Mouse (Mus musculus) lung, postnatal 4 days (tissue): ENCODE results near the gene Rasl11b.

Source experiments
- DNase-seq, 2 experiments: peaks; one replicate each; pipeline ENCODE4 v3.0.0; 2021

The Rasl11b gene

DNA sequence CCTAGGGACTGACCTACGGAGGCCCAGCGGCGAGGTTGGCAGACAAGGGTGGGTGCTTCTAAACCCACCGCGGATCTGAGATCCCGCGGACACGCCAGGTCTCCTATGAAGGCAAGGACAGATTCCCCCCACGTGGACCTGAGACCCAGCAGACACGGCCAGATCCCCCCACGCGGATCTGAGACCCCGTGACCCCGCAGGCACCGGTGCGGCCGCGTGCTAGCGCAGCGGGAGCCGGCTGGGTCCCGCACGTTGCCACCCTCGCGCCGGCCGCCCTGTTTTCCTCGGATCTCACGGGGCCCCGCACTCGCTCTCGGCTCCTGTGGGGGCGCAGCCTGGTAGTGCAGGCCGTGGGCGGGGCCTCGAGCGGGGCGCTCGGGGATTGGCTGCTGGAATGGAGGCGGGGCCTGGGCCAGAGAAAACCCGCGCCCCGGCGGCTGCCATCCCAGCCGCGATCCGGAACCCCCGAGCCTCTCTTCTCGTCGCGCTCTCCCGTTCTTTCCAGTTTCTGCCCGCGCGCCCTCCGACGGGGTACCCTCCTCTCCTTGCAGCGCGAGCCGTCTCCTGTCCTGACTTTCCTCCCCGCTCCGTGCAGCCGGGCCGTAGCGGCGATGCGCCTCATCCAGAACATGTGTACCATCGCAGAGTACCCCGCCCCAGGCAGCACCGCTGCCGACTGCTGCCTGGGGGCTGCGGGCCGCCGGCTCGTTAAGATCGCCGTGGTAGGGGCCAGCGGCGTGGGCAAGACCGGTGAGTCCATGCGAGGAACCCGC, at the start of gene Rasl11b:
Gene Rasl11b (plus strand): TSS at position 446 of the 773 bp plus-strand sequence.
- peak; percentile 96 for DNase-seq

GRCm38 (mm10) chr5:74147631-74148030, 47.5 kb upstream of the Rasl11b start:
- DNase-seq = no peak

DNA sequence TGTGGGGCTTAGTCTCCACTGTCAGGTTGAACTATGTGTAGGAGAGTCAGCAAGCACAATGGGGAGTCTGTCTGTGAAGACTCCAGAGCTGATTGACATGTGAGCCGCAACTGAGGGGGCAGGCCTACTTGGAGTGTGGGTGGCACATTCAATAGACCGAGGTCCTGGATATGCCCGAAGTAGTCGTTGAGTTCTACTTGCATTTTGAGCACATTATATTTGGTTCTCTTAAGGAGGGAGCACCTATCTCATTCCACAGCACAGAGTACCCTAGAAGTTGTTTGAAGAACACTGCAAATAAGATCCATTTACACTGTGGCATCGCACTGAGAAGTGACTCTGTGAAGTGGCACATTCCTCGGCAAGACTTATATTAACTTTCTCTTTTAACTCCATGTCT, 45.1 kb upstream of the Rasl11b start:
- DNase-seq = peak; percentile 35 to 68

DNA sequence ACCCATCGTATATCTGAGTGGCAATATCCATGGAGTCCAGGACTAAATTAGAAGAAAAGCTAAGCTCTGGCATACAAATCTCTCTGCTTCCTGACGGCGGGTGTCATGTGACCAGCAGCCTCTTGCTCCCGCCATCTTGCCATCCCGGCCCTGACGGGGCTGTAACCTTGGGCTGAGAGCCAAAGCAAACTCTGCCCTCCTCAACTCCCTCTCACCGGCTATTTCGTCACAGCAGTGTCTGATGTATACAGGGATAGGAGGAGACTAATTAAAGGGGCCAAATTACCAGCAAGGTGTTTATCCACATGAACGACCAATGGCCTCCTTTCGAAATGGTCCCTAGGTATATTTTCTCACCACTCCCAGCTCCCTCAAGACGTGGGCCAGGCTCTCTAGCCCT, 43.3 kb upstream of the Rasl11b start:
- peak; percentile 46 to 56 for DNase-seq

GRCm38 (mm10) chr5:74155860-74156351, 39.2 kb upstream of the Rasl11b start:
- DNase-seq = no peak

- no peak for DNase-seq
Measured at GRCm38 (mm10) chr5:74158929-74159632, 36.0 kb upstream of the Rasl11b start.

DNA sequence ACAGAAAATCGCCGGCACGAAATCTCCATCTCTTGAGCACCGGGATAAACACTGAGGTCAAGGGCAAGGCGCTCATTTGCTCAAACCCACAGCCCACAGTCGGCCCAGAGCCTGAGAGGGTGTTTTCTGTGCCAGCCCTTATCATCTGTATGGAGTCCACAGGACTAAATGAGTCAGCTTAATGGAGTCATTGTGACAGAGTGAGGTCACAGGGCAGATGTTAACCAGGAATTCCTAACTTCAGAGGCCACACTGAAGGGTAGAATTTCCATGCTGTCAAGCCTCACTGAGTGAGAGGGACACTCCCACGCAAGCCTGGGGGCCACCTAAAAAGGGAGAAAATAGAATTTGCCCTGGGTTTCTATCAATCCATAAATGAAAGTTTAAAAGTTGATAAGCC, 35.2 kb upstream of the Rasl11b start:
- no peak for DNase-seq

- no peak for DNase-seq
Measured at GRCm38 (mm10) chr5:74160349-74160748, 34.7 kb upstream of the Rasl11b start.

GRCm38 (mm10) chr5:74161297-74161926, 33.7 kb upstream of the Rasl11b start:
- DNase-seq = peak; percentile 81 to 90

DNA sequence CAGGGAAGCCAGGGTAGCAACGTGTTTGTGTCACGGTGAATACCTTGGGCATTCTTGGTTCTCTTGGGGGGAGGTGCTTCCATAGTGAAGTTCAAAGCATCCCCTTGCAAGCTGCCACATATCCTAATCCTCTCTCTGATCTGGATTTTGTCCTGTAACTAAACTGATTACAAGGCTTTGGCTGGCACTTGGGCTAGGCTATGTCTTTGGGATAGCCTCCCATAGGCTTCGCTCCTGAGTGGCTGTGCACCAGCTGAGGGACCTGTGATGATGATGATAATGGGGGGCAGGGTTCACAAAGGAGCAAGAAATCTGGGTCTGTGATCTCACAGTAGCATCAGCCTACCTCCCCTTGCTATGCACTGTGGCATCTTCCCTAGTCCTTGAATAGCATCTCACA, 33.1 kb upstream of the Rasl11b start:
- no peak for DNase-seq

DNA sequence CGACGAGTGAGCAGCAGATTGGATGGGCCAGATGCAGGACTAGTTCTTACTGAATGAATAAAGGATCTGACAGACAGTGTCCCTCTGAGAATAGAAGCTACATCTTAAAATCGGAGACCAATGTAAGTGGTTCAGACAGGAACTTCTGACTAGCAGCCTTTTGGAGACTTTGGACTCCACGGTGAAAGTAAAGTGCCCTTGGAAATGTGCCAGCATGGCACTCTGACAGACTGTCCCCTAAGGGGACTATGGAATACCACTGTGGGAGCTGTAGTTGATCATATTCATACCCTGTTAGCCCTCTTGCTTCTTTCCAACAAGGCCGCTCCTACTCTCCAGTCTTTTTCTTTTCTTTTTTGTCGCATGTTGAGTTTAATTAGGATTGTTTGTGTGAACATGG, 31.9 kb upstream of the Rasl11b start:
- DNase-seq = no peak

- no peak for DNase-seq
Measured at GRCm38 (mm10) chr5:74164547-74164946, 30.5 kb upstream of the Rasl11b start.

GRCm38 (mm10) chr5:74166642-74167041, 28.4 kb upstream of the Rasl11b start:
- DNase-seq = no peak

DNA sequence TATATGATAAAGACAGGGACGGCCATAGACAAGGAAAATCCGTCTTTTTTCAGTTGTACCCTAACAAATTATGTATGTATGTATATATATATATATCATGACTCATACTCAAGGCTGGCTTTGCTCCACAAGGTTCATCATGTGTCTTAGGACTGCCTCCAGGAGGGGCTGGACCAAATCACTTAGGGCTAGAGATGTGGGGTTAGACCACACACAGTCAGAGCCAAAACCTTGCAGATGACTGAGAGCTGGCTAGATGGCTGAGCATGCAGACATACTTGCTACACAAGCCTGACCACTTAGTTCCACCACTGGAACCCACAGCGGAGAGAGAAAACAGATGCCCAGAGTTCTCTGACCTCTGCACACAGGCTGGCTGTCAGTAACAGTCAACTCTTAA, 27.0 kb upstream of the Rasl11b start:
- DNase-seq = no peak

DNA sequence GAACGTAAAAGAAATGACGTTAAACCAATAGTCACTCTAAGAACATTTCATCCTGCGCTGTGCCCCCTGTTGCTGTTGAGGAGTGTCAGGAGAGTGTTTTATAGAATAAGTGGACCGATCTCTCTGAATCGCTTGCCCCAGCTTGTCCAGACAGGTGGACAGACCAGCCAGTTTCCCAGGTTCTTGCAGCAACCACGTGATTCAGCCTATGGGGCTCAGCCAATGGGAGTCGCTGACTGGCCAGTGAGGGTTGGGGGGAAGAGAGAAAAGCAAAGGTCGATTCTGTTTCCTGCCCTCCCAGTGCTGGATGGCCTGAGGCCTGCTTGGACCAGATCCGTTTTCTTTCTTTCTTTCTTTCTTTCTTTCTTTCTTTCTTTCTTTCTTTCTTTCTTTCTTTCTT, 23.3 kb upstream of the Rasl11b start:
- no peak for DNase-seq

DNA sequence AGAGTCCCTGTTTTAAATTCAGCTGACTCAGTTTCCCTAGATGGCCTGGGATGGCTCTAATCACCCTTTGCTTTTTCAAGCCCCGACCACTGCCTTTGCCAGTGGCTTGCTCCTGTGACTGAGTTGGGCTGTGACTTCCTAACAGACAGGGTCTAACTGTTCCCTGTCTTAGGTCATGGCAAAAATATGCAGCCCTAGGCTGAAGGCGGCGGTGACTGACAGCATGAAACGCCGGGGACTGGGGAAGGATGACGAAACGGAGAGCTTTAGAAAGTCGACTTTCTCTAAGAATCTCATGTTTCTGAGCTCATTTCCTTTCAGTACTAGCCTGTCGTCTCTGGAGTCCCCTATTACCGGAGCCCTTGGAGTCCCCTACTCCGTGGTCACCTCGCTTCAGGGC, 22.9 kb upstream of the Rasl11b start:
- peak; percentile 63 to 70 for DNase-seq

DNA sequence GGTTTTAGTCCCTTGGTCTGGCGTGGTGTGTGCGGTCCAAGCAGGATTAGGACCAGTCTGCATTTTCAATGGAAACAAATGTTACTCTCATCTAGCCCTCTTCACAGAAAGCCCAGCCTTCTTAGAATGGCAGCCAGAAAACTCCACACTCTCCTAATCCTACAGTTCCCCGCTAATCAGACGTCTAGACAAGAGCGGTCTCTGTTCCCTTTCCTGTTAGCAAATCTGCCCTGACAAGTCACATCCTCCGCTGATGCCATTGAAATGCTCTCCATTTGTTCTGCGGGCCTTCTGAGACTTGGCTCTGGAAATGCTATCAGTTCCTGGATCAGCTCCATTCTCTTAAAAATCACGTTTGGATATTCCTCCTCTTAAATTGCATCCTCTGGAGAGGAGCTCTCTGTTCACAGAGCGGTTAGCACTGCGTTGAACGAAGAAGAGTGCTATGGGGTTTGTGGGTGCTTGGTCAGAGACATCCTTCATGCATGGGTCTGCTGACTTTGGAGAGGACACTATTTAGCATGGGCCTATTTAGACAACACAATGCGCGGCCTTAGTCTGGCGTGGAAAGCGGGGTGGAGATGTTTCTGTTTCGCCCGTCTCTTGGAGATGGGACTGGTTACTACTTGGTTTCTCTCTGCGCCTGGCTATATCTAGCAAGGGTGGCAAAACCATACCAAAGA, 21.8 kb upstream of the Rasl11b start:
- DNase-seq = no peak

- peak in 1 of 2 experiments; percentile 53 for DNase-seq
Measured at GRCm38 (mm10) chr5:74175526-74176270, 19.4 kb upstream of the Rasl11b start.

- no peak for DNase-seq
Measured at GRCm38 (mm10) chr5:74180216-74180615, 14.9 kb upstream of the Rasl11b start.

DNA sequence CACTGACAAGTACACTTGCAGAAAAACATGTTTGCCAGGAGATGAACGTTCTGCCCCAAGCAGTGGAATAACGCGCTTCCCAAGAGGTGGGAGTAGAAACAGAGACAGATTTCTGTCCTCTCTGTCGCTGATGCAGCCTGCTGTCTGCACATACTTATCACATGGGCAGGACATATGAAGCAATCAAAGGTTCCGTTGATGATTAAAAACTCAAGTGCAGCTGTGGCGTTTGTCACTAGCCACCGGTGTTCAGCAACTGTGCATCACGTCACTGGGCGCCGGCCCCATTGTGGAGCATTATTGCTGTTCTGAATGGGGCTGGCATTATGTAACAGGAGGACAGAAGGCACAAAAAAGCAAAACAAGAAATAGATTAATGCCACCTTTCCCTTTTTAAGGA, 12.0 kb upstream of the Rasl11b start:
- DNase-seq = no peak

DNA sequence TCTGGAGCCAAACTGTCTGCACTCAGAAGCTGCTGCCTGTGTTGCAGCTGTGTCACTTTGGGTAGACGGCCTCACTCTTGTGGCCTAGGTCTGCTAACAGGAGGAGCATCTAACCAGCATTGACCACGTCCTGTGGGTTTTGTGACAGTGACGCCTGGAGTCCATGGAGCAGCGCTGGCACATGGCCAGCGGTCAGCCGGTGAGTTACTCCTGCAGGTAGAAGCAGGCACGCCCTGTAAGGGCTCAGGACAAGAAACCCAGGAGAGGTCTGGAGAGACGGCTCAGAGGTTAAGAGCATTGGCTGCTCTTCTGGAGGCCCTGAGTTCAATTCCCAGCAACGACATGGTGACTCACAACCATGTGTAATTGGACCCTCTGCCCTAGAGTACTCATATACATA, 10.5 kb upstream of the Rasl11b start:
- no peak for DNase-seq

GRCm38 (mm10) chr5:74188076-74188475, 7.0 kb upstream of the Rasl11b start:
- no peak for DNase-seq
